Mouse (Mus musculus) cerebellum, postnatal 25 days (tissue): ENCODE data around the gene Alkbh6.
A peak's percentile ranks its signal among the peaks of the same experiment; 100 is the strongest.

Experiments used
- DNase-seq, 2 experiments: peaks; one replicate each; pipeline ENCODE4 v3.0.0; 2021; ENCODE audit warnings: mixed read lengths in 2 of 2

Alkbh6 gene

DNA sequence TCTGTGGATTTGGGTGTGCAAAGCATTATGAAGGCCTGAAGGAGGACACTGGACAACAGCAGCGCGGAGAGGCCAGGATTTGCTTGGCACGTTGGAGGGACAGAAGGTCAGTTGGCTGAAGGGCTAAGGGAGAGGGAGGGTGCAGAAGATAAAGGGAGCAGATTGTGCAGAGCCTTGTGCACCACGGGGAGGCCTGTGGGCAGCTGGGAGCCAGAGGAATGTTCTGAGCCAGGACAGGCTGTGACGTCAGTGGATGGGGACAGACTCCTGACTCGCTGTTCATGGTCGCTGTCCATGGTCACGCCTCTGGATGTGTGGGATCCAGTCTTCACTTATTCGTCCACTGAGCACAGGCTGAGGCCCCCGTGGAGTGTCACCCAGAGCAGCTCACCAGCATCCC lies 13.4 kb upstream of the Alkbh6 start:
- DNase-seq: peak; percentile 94 to 95

DNA sequence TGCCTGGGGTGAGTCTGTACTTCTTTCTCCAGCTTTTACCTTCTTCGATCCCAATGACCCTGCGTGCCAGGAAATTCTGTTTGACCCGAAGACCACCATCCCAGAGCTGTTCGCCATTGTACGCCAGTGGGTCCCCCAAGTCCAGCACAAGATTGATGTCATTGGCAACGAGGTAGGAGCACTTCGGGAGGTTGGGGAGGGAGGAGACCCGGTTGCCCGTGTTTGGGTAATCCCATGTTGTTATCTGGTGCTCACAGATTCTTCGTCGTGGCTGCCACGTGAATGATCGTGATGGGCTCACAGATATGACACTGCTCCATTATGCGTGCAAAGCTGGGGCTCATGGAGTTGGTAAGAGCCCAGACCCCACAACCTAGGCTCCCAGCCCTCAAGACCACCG lies 11.7 kb upstream of the Alkbh6 start:
- peak; percentile 20 to 22 for DNase-seq

DNA sequence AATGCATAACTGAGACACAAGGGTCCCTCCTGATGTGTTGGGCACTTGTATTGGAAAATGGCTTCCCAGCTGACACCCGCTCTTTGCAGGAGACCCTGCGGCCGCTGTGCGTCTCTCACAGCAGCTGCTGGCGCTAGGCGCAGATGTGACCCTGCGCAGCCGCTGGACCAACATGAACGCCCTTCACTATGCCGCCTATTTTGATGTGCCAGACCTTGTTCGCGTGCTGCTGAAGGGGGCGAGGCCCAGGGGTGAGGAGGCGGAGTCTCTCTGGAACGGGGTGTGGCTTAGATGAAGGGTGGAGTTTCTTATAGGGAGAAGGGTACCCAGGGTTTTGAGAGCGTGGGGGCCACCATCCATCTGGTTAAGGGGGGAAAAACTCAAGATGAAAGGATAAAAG lies 11.3 kb upstream of the Alkbh6 start:
- peak; percentile 17 to 45 for DNase-seq

DNA sequence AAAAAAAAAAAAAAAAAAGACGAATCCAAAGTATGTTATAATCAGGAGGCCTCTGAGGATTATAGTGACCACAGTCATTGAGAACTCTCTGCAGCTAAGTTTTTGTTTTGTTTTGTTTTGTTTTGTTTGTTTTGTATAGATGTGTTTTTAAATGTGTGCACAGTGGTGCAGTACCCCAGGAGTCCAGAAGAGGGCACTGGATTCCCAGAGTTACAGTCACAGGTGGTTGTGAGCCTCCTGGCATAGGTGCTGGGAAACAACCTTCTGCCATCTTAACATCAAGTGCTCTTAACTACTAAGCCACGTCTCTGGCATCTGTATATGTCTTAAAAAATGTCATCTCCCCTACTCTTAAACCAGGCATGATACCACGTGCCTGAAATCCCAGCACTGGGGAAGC lies 7.6 kb upstream of the Alkbh6 start:
- peak; percentile 65 to 77 for DNase-seq

DNA sequence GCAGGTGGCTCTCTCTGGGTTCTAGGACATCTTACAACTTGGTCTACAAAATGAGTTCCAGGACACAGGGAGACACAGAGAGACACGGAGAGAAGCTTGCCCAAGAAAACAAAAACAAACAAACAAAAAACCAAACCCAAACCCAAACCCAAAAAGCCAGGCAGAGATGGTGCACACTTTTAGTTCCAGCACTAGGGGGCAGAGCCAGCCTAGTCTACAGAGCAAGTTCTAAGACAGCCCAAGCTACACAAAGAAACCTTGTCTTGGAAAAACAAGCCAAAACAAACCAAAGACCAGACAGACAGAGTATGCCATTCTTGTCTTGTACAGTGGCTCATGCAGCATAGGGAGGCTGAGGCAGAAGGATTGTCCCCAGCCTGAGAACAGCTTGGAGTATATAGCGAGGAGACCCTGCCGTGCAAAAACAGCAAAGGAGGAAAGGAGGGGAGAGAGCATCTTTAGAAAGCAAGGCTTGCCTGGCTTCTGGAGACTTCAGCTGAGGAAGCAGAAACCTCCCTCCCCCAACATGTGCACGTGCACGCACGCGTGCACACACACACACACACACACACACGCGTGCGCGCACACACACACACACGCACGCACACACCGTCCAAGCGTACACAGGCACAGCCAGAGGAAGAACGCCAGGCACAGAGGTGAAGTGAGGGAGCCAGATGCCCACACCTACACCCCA lies 2.3 kb upstream of the Alkbh6 start:
- peak in 1 of 2 experiments; percentile 30 for DNase-seq

DNA sequence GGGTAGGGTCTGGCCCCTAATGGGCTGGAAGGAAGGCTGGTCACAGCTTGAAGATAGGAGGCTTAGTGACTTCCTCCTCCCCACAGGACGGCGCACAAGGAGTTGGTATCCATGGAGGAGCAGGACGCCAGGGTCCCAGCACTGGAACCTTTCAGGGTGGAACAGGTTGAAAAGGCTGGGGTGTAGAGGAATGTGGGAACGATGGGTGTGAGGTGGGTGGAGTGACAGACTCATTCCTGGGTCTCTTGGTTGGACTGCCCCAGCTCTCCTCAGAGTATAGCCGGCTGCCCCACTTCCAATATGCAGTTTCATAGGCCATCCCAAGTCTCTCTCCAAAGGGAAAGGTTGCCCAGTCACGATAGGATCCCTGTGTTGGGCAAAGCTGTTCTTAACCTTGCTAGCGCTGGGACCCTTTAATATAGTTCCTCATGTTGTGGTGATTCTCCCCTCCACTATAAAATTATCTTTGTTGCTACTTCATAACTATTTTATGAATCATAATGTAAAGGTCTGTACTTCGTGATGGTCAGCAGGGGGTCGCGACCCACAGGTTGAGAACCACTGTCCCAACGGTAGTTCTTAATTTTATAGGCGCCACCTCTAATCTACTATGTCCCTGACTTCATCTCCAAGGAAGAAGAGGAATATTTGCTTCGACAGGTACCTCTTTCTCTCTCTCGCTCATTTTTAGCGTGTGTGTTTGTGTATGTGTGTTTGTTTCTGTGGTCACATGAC lies 1.0 kb downstream of the Alkbh6 start:
- peak in 1 of 2 experiments; percentile 21 for DNase-seq

DNA sequence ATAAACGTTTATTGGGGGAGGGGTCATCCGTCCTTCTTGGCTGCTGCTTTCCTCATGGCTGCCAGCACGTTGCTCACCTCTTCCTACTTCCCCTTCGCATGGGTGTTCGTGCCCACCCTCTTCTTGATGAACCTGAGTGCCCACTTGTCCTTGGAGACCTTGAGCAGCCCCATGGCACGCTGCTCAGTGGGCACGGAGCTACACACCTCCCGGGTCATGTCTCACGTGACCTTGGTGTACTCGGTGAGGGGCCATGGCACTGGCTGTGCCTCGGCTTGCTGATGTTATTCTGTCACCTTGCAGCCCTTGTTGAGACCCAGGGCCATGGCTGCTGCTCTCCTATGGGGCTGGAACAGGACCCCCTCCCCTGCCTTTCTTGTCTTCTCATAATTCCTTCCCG lies 1.6 kb downstream of the Alkbh6 start:
- DNase-seq: no peak

DNA sequence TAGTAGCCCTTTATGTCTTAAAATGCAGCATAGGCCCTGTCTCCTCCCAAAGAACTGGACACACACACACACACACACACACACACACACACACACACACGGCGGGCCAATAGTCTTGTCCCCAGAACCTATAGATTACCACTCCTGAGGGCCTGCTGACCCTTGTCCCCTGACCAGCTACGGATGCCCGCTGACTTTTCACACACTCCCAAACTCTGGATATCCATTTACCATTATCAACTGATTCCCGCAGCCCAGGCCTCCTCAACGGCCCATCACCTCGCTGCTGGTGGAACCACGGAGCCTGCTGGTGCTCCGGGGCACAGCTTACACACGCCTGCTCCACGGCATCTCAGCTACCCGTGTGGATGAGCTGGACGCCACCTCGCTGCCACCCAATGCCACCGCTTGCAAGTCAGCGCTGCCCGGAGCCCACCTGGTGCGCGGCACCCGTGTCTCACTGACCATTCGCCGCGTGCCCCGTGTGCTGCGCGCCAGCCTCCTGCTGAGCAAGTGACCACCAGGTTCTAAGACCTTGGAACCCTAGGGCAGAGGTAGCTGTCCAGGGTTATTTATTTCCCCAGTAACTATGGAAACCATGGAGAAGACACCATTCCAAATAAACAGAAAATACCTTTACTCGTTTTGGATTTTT lies 5.3 kb downstream of the Alkbh6 start:
- peak in 1 of 2 experiments; percentile 27 for DNase-seq

DNA sequence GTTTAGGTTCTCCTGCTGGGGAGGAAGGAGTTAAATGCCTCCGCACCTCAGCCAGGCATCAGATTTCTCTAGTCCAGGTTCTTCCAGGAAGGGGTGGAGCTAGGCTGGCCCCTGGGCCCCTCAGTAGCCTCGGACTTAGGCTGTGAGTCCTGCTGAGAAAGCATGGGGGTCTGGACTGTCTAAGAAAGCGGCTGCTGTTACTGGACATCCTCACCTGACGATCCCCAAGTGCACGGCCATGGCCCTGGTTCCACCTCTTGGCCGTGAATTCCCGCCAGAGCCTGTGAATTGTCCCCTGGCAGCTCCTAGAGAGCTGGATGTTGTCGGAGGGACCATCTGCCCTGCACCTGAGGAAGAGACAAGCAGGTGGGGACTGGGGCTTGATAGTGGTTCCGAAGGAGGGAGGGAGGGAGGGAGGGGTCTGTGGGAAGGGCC lies 6.2 kb downstream of the Alkbh6 start, which contains the start of gene Syne4:
TSS of gene Syne4 (plus strand) at position 87 of the 435 bp plus-strand sequence.
- DNase-seq: peak; percentile 56 to 65

DNA sequence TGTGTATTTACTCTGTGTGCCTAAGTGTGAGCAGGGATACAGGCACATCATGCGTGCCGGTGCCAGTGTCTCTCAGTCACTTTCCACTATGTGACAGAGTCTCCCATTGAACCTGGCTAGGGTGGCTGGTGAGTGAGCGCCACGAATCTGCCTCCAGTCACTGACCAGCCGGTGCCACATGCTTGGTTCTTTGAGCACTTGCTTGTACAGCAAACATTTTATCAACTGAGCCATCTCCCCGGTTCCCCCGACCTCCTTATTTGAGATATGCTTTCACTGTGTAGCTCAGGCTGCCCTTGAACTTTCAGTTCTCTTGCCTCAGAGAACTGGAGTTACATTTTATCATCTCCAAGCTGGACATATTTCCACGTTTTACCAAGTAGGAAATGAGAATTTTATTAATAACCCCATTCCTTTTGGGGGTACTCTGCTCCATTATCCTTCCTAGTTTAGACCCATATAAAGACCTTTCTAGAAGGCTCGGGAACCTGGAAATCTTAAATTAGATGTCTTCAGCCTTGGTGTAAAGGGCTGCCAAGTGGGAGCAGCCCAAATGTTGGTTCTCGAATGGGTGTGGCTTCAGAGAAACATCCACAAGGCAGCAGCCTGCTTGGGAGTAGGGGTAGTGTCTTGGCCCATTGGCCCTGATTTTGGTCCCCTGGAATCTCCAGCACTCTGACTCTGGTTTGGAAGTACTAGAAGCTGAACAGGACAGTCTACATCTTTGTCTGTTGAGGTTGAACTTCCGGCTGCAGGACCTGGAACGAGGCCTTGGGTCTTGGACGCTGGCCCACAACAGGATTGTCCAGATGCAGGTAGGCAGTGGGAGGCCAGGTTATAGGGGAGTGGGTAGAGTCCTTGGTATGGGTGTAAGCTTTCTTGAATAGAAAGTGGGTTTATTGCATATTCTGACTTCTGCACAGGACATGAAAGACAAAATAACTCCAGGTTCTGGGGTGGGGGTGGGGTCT lies 7.3 kb downstream of the Alkbh6 start:
- peak in 1 of 2 experiments; percentile 19 for DNase-seq

DNA sequence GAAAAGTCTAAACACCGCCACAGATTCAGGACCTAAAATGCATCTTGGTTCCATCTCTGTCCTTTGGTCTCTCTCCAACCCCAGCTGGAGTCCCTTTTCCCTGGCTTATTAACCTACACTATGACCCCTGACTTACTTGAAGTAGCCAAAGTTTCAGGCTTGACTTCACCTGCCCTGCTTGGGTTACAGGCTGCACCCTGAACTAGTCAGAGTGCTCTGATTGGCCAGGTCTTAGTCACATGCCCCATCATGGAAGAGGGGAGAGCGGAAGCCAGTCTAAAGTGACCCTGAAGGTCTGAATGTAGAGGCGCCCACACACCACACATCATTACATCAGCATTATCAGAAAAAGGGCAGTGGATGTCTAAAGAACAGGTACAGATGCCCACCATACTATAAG lies 9.6 kb downstream of the Alkbh6 start:
- DNase-seq: no peak

DNA sequence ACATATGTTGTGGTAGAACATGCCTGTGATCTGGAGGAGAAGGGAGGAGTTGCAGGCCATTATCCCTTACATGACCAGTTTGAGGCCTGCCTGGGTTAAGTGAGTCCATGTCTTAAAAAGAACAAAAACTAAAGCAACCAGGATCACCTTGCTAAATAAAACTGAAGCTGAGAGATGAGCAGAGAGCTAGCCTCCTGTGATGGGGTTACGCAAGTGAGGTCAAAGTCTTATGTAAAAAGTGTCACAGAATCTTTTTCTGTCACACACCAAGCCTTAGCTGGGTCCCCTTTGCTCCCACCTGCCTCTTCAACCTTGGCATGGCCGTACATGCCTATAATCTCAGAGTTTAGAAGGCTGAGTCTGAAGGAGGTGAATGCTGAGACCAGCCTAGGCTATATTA lies 12.4 kb downstream of the Alkbh6 start:
- peak; percentile 6 to 12 for DNase-seq

DNA sequence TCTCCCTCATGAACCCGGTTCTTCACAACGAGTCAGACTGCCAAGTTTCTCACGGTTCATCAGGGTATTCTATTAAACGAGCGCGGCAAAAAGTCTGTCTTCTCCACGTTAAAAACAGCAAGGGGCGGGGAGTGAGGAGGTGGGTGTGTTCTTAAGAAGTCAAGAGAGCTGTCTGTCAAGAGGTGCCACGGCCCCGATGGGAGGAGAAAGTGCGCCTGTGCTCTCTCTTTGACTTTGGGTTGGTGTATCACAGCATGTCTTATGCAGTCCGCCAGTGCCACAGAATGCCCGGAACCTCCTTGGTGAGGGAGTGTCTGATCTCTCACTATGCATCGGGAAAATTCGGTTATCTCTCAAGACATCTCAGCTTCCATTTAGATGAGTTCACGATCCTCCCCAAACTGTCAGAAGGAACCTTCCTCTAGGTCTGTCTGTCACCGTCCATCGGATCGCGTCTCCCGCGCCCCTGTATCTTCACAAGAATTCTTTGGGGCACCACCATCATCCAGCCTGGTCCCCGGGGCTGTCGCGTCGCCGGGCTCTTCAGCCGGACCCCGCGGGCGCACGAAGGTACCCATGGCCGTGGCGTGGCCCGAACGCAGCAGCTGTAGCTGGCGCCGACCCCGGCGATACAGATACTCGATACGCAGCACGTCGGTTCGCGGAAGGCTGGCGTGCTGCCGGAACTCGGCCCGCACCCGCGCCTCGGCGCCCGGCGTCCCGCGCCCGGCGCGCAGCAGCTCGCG lies 13.2 kb downstream of the Alkbh6 start, which contains the start of gene E130208F15Rik:
TSS of gene E130208F15Rik (plus strand) at position 202 of the 746 bp plus-strand sequence.
- DNase-seq: peak; percentile 77 to 83

DNA sequence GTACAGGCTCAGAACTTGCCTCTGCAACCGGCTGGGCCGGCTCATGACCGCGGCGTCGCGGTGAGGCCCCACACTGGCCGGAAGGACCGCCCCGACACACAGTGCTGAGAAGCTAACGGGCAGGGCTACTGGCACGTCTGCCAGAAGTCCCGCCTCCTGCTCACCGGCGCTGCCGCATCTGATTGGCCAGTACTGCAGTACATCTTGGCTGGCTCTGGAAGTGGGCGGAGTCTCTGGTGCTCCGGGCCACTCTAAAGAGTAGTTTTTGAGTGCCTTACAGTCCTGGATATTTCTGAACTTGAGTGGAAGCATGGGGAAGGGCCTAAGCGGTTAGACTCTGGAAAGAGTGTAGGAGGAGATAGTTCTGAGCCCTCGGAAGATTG lies 13.8 kb downstream of the Alkbh6 start:
- peak; percentile 97 to 99 for DNase-seq

DNA sequence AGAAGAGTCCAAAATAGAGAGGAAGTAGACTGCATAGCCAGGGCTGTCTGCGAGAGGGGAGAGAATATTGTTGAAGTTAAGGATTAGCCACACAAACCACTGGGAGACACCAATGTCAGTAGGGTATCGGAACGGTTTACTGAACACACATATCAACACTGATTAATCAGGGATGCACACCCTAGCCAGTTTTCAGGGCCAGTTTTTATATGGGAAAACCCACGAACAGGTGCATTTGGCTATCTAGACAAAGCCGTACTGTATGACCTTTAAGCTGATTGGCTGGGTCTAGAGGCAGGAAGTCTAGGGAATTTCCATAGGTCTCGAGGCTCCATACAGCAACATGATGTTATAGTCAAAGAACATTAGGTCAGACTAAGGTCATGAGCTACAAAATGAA lies 14.3 kb downstream of the Alkbh6 start:
- DNase-seq: no peak

DNA sequence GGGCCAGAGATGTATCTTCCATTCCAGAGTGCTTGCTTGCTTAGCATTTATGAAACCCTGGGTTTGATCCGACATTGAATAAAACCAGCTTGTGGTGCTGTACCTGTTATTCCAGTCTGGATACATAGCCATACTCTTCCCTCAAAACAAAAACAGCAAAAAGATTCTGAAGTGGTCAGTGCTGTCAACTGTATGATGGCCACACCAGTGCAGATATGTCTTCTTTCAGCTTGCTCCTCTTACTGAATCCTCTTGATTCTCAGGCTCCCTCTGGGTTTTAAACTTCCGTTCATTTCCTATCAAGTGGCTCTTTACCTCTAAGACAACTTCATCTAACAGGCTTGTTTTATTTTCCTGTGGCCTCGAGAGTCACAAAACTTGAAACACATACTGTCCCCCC lies 15.3 kb downstream of the Alkbh6 start, which contains the start of gene Sdhaf1:
TSS of gene Sdhaf1 (minus strand) at position 101 of the 400 bp plus-strand sequence.
- DNase-seq: no peak

DNA sequence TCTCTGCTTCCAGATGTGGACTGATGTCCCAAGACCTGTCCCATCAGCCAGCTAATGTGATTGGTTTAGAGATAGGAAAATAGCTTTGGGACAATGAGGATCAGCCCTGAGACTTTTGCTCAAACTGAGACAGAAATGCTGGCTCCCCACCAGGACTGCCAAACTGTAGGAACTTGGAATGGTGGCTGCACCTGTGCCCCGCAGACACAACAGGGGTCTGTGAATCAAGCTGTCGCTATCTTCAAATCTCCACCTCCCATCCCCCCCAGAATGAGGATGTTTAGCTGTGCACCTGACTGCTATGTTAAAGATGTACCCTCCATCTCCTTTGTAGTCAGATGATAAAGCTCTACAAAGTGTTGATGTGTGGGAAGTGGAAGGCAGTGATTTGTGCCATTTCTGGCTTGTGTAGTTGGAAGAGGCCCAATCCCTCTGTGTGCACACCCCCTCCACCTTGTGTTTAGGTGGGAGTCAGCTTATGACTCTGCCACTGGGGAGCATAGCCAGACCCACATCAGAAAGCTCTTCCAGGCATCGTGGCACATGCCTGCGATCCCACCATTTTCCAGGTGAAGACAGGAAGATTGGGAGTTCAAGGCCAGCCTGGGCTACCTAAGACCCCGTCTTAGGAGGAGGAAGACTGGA lies 15.9 kb downstream of the Alkbh6 start:
- DNase-seq: peak in 1 of 2 experiments; percentile 17

DNA sequence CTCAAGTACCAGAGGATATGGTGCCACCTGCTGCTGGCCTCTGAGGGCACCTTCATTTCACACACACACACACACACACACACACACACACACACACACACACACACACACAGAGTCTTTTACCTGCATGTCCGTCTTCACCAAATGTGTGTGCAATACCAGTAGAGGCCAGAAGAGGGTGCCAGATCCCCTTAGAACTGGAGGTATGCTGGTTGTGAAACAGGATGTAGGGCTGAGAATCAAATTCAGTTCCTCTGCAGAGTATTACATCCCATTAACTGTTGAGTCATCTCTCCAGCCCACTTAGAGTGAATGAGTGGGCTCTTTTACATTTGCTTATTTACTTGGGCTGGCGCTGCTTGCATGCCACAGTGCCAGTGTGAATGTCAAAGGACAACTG lies 16.8 kb downstream of the Alkbh6 start:
- DNase-seq: peak in 1 of 2 experiments; percentile 72

DNA sequence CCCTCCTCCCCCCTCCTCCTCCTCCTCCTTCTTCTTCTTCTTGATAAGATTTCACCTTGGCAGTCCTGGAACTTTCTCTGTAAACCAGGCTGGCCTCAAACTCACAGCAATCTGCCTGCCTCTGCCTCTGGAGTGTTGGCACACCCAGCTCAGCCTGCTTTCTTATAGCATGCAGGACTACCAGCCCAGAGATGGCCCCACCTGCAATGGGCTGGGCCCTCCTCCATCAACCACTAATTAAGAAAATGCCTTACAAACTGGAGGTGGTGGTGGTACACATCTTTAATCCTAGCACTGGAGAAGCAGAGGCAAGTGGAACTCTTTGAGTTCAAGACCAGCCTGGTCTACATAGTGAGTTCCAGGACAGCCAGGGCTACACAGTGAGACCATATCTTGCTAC lies 17.9 kb downstream of the Alkbh6 start:
- DNase-seq: no peak

DNA sequence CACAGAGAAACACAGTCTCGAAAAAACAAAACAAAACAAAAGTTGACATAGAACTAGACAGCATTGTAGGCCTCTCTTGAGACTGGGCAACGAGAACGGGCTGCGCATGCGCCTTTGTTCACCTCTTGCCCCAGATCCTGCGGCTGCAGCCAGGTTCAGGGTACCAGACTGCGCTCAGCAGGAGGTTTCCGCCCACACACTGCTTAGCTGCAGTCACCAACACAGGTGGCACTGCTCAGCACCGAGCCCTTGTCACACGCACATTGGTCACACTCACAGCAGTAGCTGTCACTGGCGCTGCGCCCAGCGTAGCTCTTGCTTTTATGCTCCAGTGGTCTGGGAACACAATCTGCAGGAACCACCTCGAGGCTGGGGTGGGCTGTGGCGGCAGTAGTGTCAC lies 18.6 kb downstream of the Alkbh6 start:
- peak; percentile 98 for DNase-seq

DNA sequence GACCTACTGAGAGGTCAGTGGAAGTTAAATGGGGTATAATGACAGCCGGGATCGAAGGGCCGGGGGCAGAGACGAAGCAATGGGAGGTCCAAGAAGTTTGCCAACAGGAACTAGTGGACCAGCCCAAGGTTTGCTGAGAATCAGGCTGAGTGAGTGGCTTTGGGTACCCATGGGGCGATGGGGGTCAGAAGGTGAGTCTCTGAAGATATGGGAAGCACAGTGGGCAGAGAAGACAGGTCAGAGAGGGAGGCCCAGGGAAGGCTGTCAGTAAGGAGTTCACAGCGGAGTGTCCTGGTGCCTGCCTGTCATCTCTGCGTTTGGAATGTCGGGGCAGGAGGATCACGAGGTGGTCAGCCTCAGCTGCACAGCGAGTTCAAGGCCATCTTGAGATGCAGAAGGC lies 19.9 kb downstream of the Alkbh6 start:
- DNase-seq: no peak
